Mouse (Mus musculus): Measurements from ENCODE around the gene Necap1.
A peak's percentile ranks its signal among the peaks of the same experiment; 100 is the strongest.

Necap1 gene

GRCm38 (mm10) chr6:122881287-122881686 lies 7.0 kb downstream of the Necap1 start:
- no peak for ATAC-seq (ENCODE audit: insufficient number of reproducible peaks, low FRiP score, low TSS enrichment)

GRCm38 (mm10) chr6:122883603-122884002 lies 9.3 kb downstream of the Necap1 start:
- ATAC-seq (ENCODE audit: insufficient number of reproducible peaks, low FRiP score, low TSS enrichment): no peak

- no peak for ATAC-seq (ENCODE audit: insufficient number of reproducible peaks, low FRiP score, low TSS enrichment)
These were observed 15.3 kb downstream of the Necap1 start for GRCm38 (mm10) chr6:122889599-122889998.

- ATAC-seq (ENCODE audit: insufficient number of reproducible peaks, low FRiP score, low TSS enrichment): 0 out of 2 replicates have a peak, but pooled peaks have one; percentile 52
These were observed 18.3 kb downstream of the Necap1 start for GRCm38 (mm10) chr6:122892442-122893049.

GRCm38 (mm10) chr6:122919922-122920321 lies 45.6 kb downstream of the Necap1 start:
- ATAC-seq (ENCODE audit: insufficient number of reproducible peaks, low FRiP score, low TSS enrichment): no peak

GRCm38 (mm10) chr6:122921451-122921850 lies 47.2 kb downstream of the Necap1 start, which contains the start of gene Clec4a1:
Clec4a1 (plus strand) TSS chr6:122921848.
- no peak for ATAC-seq (ENCODE audit: insufficient number of reproducible peaks, low FRiP score, low TSS enrichment)

DNA sequence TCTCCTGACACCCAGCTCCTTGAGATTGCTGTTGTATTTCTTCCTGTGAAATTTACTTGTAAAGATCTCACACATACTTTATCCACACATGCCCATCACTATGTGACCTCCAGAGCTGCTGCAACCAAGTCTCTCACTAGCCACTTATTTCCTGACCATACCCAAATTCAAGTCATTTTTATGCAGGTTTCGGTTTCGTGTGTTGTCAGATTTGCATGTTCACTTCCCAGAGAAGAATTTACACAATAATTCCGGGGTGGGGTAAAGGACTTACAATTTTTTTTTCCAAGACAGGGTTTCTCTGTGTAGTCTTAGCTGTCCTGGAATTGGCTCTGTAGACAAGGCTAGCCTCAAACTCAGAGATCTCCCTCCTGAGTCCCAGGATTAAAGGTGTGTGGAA lies 60.6 kb downstream of the Necap1 start:
- no peak for ATAC-seq (ENCODE audit: insufficient number of reproducible peaks, low FRiP score, low TSS enrichment)

Data from cerebellum, adult (tissue).